Mouse (Mus musculus) bone marrow macrophage, adult 2 months (primary cell): ENCODE measurements at regions not wholly inside any gene's neighbourhood (a gene's known extent, or its start where the extent isn't known, plus 50 kb on each side); places are given as distances from the start of the nearest gene placed in this dataset.

Experiments used
- H3K27ac ChIP-seq: 2 replicates; pipeline ENCODE4 v1.5.1; 2012; ENCODE audit warnings: low read depth, low read length; ENCODE audit not compliant: insufficient read depth
- H3K4me1 ChIP-seq: 2 replicates; pipeline ENCODE4 v1.6.1; 2012; ENCODE audit warnings: low read length; ENCODE audit not compliant: control insufficient read depth, insufficient read depth
- H3K4me3 ChIP-seq: 2 replicates; pipeline ENCODE4 v1.5.1; 2012; ENCODE audit warnings: mild to moderate bottlenecking, low read length, moderate library complexity; ENCODE audit not compliant: insufficient read depth
- CTCF ChIP-seq: IDR thresholded peaks from 2 replicates; pipeline ENCODE4 v1.5.1; 2012; ENCODE audit warnings: low read depth, mild to moderate bottlenecking, low read length, moderate library complexity
- POLR2A ChIP-seq: IDR thresholded peaks from 2 replicates; pipeline ENCODE4 v1.6.1; 2012; ENCODE audit warnings: mild to moderate bottlenecking, low read depth, low read length, borderline replicate concordance

DNA sequence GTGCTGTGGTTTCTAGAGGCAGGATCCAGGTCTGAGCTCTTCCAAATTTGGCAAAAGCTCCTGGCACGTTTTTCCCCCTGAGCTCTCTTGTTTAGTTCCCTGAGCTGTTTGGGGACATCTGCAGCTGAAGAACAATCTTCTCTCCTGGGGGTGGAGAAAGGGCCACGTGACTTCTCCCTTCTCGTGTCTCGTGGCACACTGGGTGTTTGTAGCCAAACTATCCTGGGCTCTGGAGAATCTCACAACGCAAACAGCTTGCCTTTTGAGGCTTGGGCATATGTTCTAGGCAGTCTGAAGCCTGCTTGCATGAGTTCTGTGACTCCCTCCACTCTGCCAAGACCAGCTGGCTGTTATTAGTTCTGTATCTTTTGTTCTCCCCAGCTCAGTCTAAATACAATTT lies 86.3 kb downstream of the Rgs2 start:
- TF ChIP-seq POLR2A: no peak
- TF ChIP-seq CTCF: no peak
- H3K4me1 ChIP-seq: peaks cover 42% of the 10 kb centered on the region
- H3K4me3 ChIP-seq: no peak overlapping the region
- peak overlapping the region; percentile 95 for H3K27ac ChIP-seq

DNA sequence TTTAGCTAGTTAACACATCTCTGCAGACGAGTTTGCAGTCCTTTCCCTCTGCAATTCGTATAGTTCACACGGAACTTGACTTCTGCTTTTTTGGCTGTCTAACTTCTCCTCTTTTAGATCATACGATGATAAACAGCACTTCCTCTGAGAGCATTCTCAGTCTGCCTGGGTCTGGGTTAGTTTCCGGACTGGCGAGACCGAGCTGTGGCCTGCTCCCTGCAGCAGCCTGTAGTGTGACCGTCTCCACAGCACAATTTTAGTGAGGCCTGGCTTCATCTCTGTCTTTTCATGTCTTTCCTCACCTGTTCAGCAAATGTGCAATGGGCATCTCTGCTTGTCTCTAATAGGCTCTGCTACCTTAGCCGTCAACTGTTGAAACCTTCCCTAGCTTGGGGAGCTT lies 87.4 kb downstream of the Rgs2 start:
- peaks cover 43% of the 10 kb centered on the region for H3K4me1 ChIP-seq
- no peak for TF ChIP-seq POLR2A
- no peak for TF ChIP-seq CTCF
- peak overlapping the region; percentile 95 for H3K27ac ChIP-seq
- H3K4me3 ChIP-seq: no peak overlapping the region

DNA sequence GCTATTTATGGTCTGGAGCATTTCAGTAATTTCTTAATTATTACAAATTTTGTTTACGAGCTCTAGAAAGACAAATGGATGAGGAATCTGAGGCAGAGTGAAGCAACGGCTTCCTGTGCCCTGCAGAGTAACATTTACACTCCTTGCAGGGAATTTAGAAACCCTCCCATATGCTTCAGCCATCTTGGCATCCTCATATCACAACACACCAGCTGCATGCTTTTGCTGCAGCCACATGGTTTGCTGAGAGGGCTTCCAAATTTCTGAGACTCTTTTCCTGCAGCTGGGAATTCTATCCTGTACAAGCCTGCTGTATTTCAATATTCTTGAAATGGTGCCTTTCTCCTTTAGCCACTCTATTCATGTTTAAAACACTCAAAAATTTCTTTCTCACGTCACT lies 91.4 kb downstream of the Rgs2 start:
- Histone ChIP-seq H3K4me1 (peaks cover 19% of the 10 kb centered on the region), H3K27ac (no peak overlapping the region), H3K4me3 (no peak overlapping the region)
- TF ChIP-seq CTCF (no peak), POLR2A (no peak)

DNA sequence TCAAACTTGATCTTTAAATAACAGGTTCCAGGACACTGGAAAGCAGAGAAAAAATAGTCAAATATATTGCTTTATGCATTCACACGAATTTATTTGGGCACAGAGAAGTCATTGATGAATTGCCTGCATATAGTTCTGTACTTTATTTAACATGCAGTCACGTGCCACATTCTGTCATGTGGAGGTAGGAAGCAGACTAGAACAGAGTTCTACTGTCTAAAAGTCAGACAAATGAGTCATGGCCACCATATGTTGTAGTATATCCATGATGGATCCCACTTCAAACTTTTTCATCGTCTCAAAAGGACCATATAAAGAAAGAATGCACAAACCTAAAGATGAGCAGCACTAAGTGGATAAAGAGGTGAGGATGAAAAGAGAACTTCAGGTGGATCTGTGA lies 92.7 kb downstream of the Rgs2 start:
- Histone ChIP-seq H3K4me3 (no peak overlapping the region), H3K4me1 (peaks cover 10% of the 10 kb centered on the region), H3K27ac (no peak overlapping the region)
- no peak for TF ChIP-seq CTCF
- TF ChIP-seq POLR2A: no peak

DNA sequence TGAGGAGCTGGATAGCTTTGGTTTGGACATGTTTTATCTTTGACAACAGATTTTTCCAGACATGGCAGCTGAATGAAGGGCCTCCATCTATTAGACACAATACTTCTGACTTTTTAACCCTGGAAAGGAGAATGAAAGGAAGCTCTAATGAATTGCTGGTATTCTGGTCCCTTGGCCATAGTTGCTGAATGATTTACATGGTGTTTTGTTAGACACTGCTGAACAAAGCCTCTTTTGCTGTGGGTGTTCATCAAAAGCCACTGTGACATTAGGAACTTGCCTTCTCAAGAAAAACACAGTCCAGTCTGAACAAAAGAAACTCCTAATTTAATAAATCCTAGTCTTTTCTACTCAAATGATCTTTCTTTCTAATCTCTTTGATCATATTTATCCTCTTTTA lies 93.4 kb downstream of the Rgs2 start:
- Histone ChIP-seq H3K4me1 (peaks cover 7% of the 10 kb centered on the region; the same call in 1 of the 2 replicates), H3K4me3 (no peak overlapping the region), H3K27ac (no peak overlapping the region)
- TF ChIP-seq POLR2A: no peak
- no peak for TF ChIP-seq CTCF

DNA sequence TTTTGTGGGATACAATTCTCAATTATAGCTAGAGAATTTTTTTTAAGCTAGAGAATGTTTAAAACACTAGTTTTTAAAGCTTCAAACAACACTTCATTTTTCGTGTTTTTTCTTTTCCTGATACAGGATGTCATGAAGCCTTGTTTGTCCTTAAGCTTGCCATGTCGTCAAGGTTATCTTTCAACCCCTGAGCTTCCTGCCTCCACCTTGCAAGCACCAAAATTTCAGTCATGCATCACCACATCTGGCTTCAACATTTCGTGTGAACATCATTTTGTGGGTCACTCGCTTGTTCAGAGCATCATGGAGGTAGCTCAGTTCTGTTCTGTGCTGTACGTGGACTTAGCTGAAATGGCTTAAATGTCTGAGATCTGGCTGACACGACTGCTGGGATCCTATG lies 96.6 kb downstream of the Rgs2 start:
- peaks cover 7% of the 10 kb centered on the region; the same call in 1 of the 2 replicates for H3K4me1 ChIP-seq
- H3K27ac ChIP-seq: no peak overlapping the region
- no peak for TF ChIP-seq CTCF
- TF ChIP-seq POLR2A: no peak
- H3K4me3 ChIP-seq: no peak overlapping the region

DNA sequence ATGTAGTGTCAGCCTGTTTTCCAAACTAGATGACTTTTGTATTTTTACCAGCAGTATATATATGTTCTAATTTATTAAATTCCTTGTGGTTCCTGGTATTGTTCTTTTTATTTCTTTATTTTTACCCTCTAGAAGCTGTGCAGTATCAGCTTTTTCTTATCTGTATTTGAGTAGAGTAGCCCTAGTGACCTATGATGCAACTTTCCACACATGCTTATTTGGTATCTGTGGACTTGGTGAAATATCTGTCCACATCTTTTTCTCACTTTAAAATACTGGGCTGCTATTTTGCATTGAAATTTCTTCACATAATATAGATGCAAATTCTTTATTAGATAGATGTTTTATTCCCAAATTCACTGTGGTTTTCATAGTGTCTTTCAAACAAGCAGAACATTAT lies 97.1 kb downstream of the Rgs2 start:
- Histone ChIP-seq H3K27ac (no peak overlapping the region), H3K4me1 (peaks cover 3% of the 10 kb centered on the region; the same call in 1 of the 2 replicates), H3K4me3 (no peak overlapping the region)
- TF ChIP-seq POLR2A: no peak
- TF ChIP-seq CTCF: no peak

DNA sequence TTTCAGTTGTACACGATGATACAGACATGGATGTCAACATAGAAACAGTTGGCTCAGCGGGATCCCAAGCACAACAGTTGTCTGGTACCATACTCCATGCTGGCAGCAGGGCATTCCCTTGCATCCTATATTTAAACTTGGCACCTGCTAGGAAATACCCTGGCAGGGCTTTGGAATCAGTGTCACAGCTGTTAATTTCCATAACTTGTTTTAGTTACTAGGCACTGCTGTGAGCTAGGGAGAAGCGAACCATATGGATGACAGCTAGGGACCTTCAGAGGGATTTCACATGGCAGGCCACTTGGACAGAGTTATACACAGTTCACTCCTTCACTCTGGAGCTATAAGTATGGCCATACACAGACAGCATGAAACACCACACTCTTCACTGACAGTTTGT lies 100.0 kb downstream of the Rgs2 start:
- H3K4me3 ChIP-seq: no peak overlapping the region
- no peak for TF ChIP-seq POLR2A
- TF ChIP-seq CTCF: no peak
- H3K4me1 ChIP-seq: peaks cover 10% of the 10 kb centered on the region
- H3K27ac ChIP-seq: no peak overlapping the region

DNA sequence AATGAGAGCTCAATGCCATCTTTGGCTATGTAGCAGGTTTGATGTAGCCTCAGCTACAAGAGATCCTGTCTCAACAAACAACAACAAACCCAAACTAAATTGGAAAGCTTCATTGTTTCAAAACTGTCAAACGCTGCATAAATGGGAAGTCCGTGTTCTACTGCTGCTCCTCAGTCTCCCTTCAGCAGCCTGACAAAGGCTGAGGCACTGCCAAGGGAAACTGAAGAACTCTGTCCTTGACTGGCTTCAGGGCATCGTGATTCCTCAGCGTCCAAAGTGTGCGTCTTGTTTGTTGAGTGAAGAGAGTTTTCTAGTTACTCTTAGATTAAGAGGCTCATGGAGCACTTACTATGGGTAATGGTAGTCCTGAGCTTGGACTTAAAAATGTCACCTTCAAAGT lies 100.7 kb downstream of the Rgs2 start:
- Histone ChIP-seq H3K27ac (no peak overlapping the region), H3K4me1 (peaks cover 10% of the 10 kb centered on the region), H3K4me3 (no peak overlapping the region)
- TF ChIP-seq CTCF (no peak), POLR2A (no peak)

DNA sequence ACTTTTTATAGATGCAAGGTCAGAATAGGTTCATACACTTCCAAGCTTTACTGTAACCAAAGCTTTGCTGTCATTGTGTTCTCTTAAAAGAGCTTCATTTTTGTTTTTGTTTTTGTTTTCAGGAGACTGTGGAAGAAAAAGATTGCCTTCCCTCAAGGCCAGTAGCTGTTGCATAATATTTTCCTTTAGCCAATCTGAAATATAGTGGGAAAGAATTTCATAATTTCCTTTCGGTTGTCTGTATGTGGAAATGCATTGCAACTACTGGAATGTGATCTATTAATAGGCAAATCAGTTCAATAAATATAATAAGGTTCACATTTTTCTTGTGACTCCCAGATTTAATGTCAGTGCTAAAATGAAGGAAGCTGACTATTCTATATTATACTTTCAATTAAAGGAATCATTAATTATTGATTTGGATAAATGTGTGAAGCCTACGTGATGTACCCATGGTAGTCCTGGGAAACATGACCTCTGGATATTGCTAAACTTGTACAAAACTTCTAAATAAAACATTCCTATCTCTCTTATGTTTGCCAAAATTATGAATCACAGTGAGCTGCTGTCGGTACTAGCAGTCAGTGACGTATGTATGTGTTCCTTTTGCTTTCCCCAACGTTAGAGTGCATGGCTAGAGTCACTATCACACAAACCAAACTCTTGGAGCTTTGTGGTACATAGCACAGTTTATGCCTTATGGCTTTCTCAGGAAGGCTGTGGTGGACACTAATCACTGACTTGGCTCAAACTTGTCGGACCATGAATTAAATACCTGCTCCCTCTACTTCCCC lies 102.6 kb downstream of the Rgs2 start:
- TF ChIP-seq POLR2A: no peak
- no peak for TF ChIP-seq CTCF
- Histone ChIP-seq H3K4me1 (peaks cover 10% of the 10 kb centered on the region), H3K4me3 (no peak overlapping the region), H3K27ac (no peak overlapping the region)
